Mouse (Mus musculus) liver, embryonic 14.5 days (tissue): ENCODE measurements at regions not wholly inside any gene's neighbourhood (a gene's known extent, or its start where the extent isn't known, plus 50 kb on each side); places are given as distances from the start of the nearest gene placed in this dataset.
A peak's percentile ranks its signal among the peaks of the same experiment; 100 is the strongest.

Experiments
- ATAC-seq: fragments of 200-750 bp; cut with Nextera tagmentation; 2 replicates; pipeline ENCODE4 v1.8.0; 2017; ENCODE audit warnings: moderate number of reproducible peaks, mild to moderate bottlenecking, moderate library complexity; ENCODE audit not compliant: insufficient read depth
- DNase-seq, 3 experiments: peaks; one replicate each; pipeline ENCODE4 v3.0.0-alpha.2; 2012 to 2013; ENCODE audit warnings: low read depth in 3 of 3, low spot score in 3 of 3
- H3K27ac ChIP-seq: fragments of 300-500 bp; sonication (generic); 2 replicates; pipeline ENCODE4 v1.5.1; 2014; ENCODE audit warnings: moderate library complexity, mild to moderate bottlenecking, control low read depth, inconsistent platforms
- H3K27me3 ChIP-seq: fragments of 300-500 bp; sonication (generic); 2 replicates; pipeline ENCODE4 v1.6.1; 2014; ENCODE audit warnings: mild to moderate bottlenecking, low read length, moderate library complexity; ENCODE audit not compliant: control insufficient read depth, insufficient read depth
- H3K36me3 ChIP-seq: fragments of 300-500 bp; sonication (generic); replicated peaks from 2 replicates; pipeline ENCODE4 v1.6.1; 2014; ENCODE audit warnings: low read depth; ENCODE audit not compliant: control insufficient read depth, insufficient read depth
- H3K4me1 ChIP-seq, 2 experiments: fragments of 200-500 bp in 1 of 2; fragments of 300-500 bp in 1 of 2; sonication (generic) in 1 of 2; replicated peaks; 2 replicates each; pipeline ENCODE4 v1.6.1; 2012 to 2014; ENCODE audit warnings: antibody characterized with exemption in 1 of 2, inconsistent platforms in 1 of 2, low read length in 1 of 2; ENCODE audit not compliant: control insufficient read depth in 2 of 2, insufficient read depth in 2 of 2
- H3K4me2 ChIP-seq: fragments of 300-500 bp; sonication (generic); 2 replicates; pipeline ENCODE4 v1.6.1; 2014; ENCODE audit warnings: low read depth, mild to moderate bottlenecking, control low read depth, moderate library complexity
- H3K4me3 ChIP-seq, 2 experiments: fragments of 200-500 bp in 1 of 2; fragments of 300-500 bp in 1 of 2; sonication (generic) in 1 of 2; 2 replicates each; pipeline ENCODE4 v1.5.1; 2012 to 2014; ENCODE audit warnings: low read depth in 2 of 2, low read length in 2 of 2, mild to moderate bottlenecking in 2 of 2, control low read depth in 1 of 2, inconsistent platforms in 1 of 2, moderate library complexity in 1 of 2; ENCODE audit not compliant: insufficient read depth in 1 of 2
- H3K9ac ChIP-seq: fragments of 300-500 bp; sonication (generic); replicated peaks from 2 replicates; pipeline ENCODE4 v1.6.1; 2014; ENCODE audit warnings: mild to moderate bottlenecking, control low read depth, moderate library complexity
- H3K9me3 ChIP-seq: fragments of 300-500 bp; sonication (generic); 2 replicates; pipeline ENCODE4 v1.6.1; 2016; ENCODE audit warnings: low read length, mixed read lengths; ENCODE audit not compliant: control insufficient read depth
- CTCF ChIP-seq: IDR thresholded peaks from 2 replicates; pipeline ENCODE4 v1.5.1; 2016; ENCODE audit warnings: antibody characterized with exemption, low read depth, control low read depth
- EP300 ChIP-seq: IDR thresholded peaks from 2 replicates; pipeline ENCODE4 v1.6.1; 2016; ENCODE audit warnings: antibody characterized with exemption, low read depth
- WGBS: fragments of 180-500 bp; shearing (Covaris S2); extraction: QIAGEN DNeasy Blood & Tissue Kit; methylation state at CpG from one replicate; pipeline ENCODE4 v1.1.7; 2014; ENCODE audit not compliant: insufficient replicate concordance; 5-methylcytosine and 5-hydroxymethylcytosine counted together

GRCm38 (mm10) chr8:78107339-78107738, 105.8 kb upstream of the Ttc29 start:
- 60% methylated on average over 7 of the region's 7 CpGs for WGBS
- no peak for ATAC-seq
- TF ChIP-seq EP300 (no peak), CTCF (no peak)
- Histone ChIP-seq H3K36me3 (no peaks in the 10 kb centered on the region), H3K4me1 (peaks cover 0 to 5% of the 10 kb centered on the region in 2 experiments; a peak in 3 of 4 replicates), H3K4me2 (no peak overlapping the region), H3K27me3 (no peaks in the 10 kb centered on the region), H3K4me3 (no peak overlapping the region), H3K9me3 (no peaks in the 10 kb centered on the region), H3K9ac (no peak overlapping the region), H3K27ac (no peak overlapping the region)
- DNase-seq, result no peak

- no peak overlapping the region for H3K27ac ChIP-seq
- no peak overlapping the region for H3K9ac ChIP-seq
- H3K4me3 ChIP-seq, result no peak overlapping the region
- H3K36me3 ChIP-seq, result no peaks in the 10 kb centered on the region
- 55% methylated on average over 3 of the region's 3 CpGs for WGBS
- no peak overlapping the region for H3K4me2 ChIP-seq
- H3K27me3 ChIP-seq, result no peaks in the 10 kb centered on the region
- DNase-seq (peak; percentile 24 to 52 (median 30)), ATAC-seq (peak; percentile 62; the same call in 1 of the 2 replicates)
- no peak for TF ChIP-seq CTCF
- TF ChIP-seq EP300, result no peak
- H3K9me3 ChIP-seq, result no peaks in the 10 kb centered on the region
- H3K4me1 ChIP-seq, result peaks cover 0 to 5% of the 10 kb centered on the region in 2 experiments; a peak in 3 of 4 replicates
These were observed 103.0 kb upstream of the Ttc29 start for GRCm38 (mm10) chr8:78110003-78110649.

GRCm38 (mm10) chr8:78113105-78113504, 100.0 kb upstream of the Ttc29 start:
- TF ChIP-seq CTCF (no peak), EP300 (no peak)
- no peak overlapping the region for H3K27ac ChIP-seq
- WGBS, result 25% methylated on average over 12 of the region's 12 CpGs
- no peaks in the 10 kb centered on the region for H3K27me3 ChIP-seq
- H3K9ac ChIP-seq, result no peak overlapping the region
- peaks cover 0 to 5% of the 10 kb centered on the region in 2 experiments; a peak in 3 of 4 replicates for H3K4me1 ChIP-seq
- peak overlapping the region; percentile 22; the same call in 1 of the 2 replicates for H3K4me2 ChIP-seq
- H3K9me3 ChIP-seq, result no peaks in the 10 kb centered on the region
- ATAC-seq (no peak), DNase-seq (no peak)
- H3K36me3 ChIP-seq, result no peaks in the 10 kb centered on the region
- no peak overlapping the region for H3K4me3 ChIP-seq

- Histone ChIP-seq H3K9me3 (no peaks in the 10 kb centered on the region), H3K27ac (no peak overlapping the region), H3K9ac (no peak overlapping the region), H3K27me3 (no peaks in the 10 kb centered on the region; the same call in 1 of the 2 replicates), H3K4me2 (no peak overlapping the region), H3K4me1 (peaks cover 0 to 5% of the 10 kb centered on the region in 2 experiments; a peak in 3 of 4 replicates), H3K4me3 (no peak overlapping the region), H3K36me3 (no peaks in the 10 kb centered on the region)
- TF ChIP-seq EP300 (no peak), CTCF (no peak)
- no peak for DNase-seq
- no peak for ATAC-seq
- 44% methylated on average over 4 of the region's 4 CpGs for WGBS
These were observed 98.6 kb upstream of the Ttc29 start for GRCm38 (mm10) chr8:78114512-78114911.

GRCm38 (mm10) chr8:78117191-78117590, 95.9 kb upstream of the Ttc29 start:
- no peaks in the 10 kb centered on the region; the same call in 1 of the 2 replicates for H3K27me3 ChIP-seq
- no peak overlapping the region for H3K9ac ChIP-seq
- no peak overlapping the region for H3K4me2 ChIP-seq
- no peak overlapping the region for H3K4me3 ChIP-seq
- H3K4me1 ChIP-seq, result no peaks in the 10 kb centered on the region
- H3K27ac ChIP-seq, result no peak overlapping the region
- TF ChIP-seq EP300 (no peak), CTCF (no peak)
- no peak for ATAC-seq
- DNase-seq, result no peak
- no peaks in the 10 kb centered on the region for H3K9me3 ChIP-seq
- no peaks in the 10 kb centered on the region for H3K36me3 ChIP-seq
